Mouse (Mus musculus) brain, embryonic 14.5 days (tissue): ENCODE results near the gene Tbx5.

ENCODE experiments used
- CTCF ChIP-seq: fragments of 200-500 bp; IDR thresholded peaks from 2 replicates; pipeline ENCODE4 v1.5.1; 2012; ENCODE audit warnings: inconsistent platforms, mild to moderate bottlenecking, moderate library complexity, borderline replicate concordance; ENCODE audit not compliant: insufficient read depth, insufficient read length; ENCODE audit errors: extremely low read depth
- POLR2A ChIP-seq: fragments of 200-500 bp; IDR thresholded peaks from 2 replicates; pipeline ENCODE4 v1.6.1; 2012; ENCODE audit warnings: mild to moderate bottlenecking, inconsistent platforms, borderline replicate concordance; ENCODE audit not compliant: poor library complexity, insufficient read depth, insufficient read length, severe bottlenecking; ENCODE audit errors: extremely low read depth

- TF ChIP-seq CTCF (no peak), POLR2A (no peak)
Observed at GRCm38 (mm10) chr5:119795777-119796176, 36.7 kb upstream of the Tbx5 start.
